Mouse (Mus musculus) intestine, postnatal 0 days (tissue): ENCODE measurements at regions not wholly inside any gene's neighbourhood (a gene's known extent, or its start where the extent isn't known, plus 50 kb on each side); places are given as distances from the start of the nearest gene placed in this dataset.

Experiments used
- ATAC-seq: fragments of 200-750 bp; cut with Nextera tagmentation; 2 replicates; pipeline ENCODE4 v1.8.0; 2017; ENCODE audit warnings: mild to moderate bottlenecking, moderate TSS enrichment, moderate library complexity
- H3K27ac ChIP-seq: fragments of 300-500 bp; sonication (generic); 2 replicates; pipeline ENCODE4 v1.5.1; 2014; ENCODE audit warnings: mild to moderate bottlenecking, low read depth, low read length, moderate library complexity
- H3K27me3 ChIP-seq: fragments of 300-500 bp; sonication (generic); replicated peaks from 2 replicates; pipeline ENCODE4 v1.6.1; 2014; ENCODE audit warnings: low read length, mixed read lengths; ENCODE audit not compliant: control insufficient read depth, insufficient read depth
- H3K36me3 ChIP-seq: fragments of 300-500 bp; sonication (generic); 2 replicates; pipeline ENCODE4 v1.6.1; 2014; ENCODE audit warnings: mild to moderate bottlenecking, moderate library complexity; ENCODE audit not compliant: control insufficient read depth, insufficient read depth
- H3K4me1 ChIP-seq: fragments of 300-500 bp; sonication (generic); replicated peaks from 2 replicates; pipeline ENCODE4 v1.6.1; 2014; ENCODE audit warnings: antibody characterized with exemption, low read length, mixed read lengths; ENCODE audit not compliant: control insufficient read depth, insufficient read depth
- H3K4me2 ChIP-seq: fragments of 300-500 bp; sonication (generic); replicated peaks from 2 replicates; pipeline ENCODE4 v1.6.1; 2014; ENCODE audit warnings: low read depth, mild to moderate bottlenecking, moderate library complexity
- H3K4me3 ChIP-seq: fragments of 300-500 bp; sonication (generic); 2 replicates; pipeline ENCODE4 v1.5.1; 2014; ENCODE audit warnings: low read depth, low read length
- H3K9ac ChIP-seq: fragments of 300-500 bp; sonication (generic); 2 replicates; pipeline ENCODE4 v1.6.1; 2014; ENCODE audit warnings: mild to moderate bottlenecking, low read depth, low read length
- H3K9me3 ChIP-seq: fragments of 300-500 bp; sonication (generic); 2 replicates; pipeline ENCODE4 v1.6.1; 2016; ENCODE audit warnings: mixed run types; ENCODE audit not compliant: control insufficient read depth
- CTCF ChIP-seq: sonication (generic); IDR thresholded peaks from 2 replicates; pipeline ENCODE4 v1.5.1; 2016; ENCODE audit warnings: low read depth, mild to moderate bottlenecking, control low read depth, antibody characterized with exemption, moderate library complexity
- WGBS: fragments of 180-500 bp; shearing (Covaris S2); extraction: QIAGEN DNeasy Blood & Tissue Kit; methylation state at CpG from one replicate; pipeline ENCODE4 v1.1.7; 2014; 5-methylcytosine and 5-hydroxymethylcytosine counted together

- H3K4me3 ChIP-seq = no peak overlapping the region
- H3K36me3 ChIP-seq = no peaks in the 10 kb centered on the region
- no peaks in the 10 kb centered on the region for H3K9me3 ChIP-seq
- no peak overlapping the region for H3K9ac ChIP-seq
- no peaks in the 10 kb centered on the region for H3K27me3 ChIP-seq
- no peak overlapping the region for H3K4me2 ChIP-seq
- 71% methylated on average over 2 of the region's 2 CpGs for WGBS
- no peak overlapping the region for H3K27ac ChIP-seq
- H3K4me1 ChIP-seq = no peaks in the 10 kb centered on the region
- no peak for ATAC-seq
- no peak for TF ChIP-seq CTCF
Observed at GRCm38 (mm10) chr1:122048112-122048725, 480.4 kb upstream of the Ddx18 start.

GRCm38 (mm10) chr1:122043896-122044295 is 476.1 kb upstream of the Ddx18 start:
- Histone ChIP-seq H3K9ac (no peak overlapping the region), H3K27me3 (no peaks in the 10 kb centered on the region), H3K4me3 (no peak overlapping the region), H3K9me3 (no peaks in the 10 kb centered on the region), H3K27ac (no peak overlapping the region), H3K4me2 (no peak overlapping the region), H3K4me1 (no peaks in the 10 kb centered on the region), H3K36me3 (no peaks in the 10 kb centered on the region)
- no peak for ATAC-seq
- no peak for TF ChIP-seq CTCF
- 65% methylated on average over 1 of the region's 1 CpGs for WGBS

GRCm38 (mm10) chr1:122043114-122043513 is 475.3 kb upstream of the Ddx18 start:
- no peaks in the 10 kb centered on the region for H3K27me3 ChIP-seq
- H3K4me1 ChIP-seq = no peaks in the 10 kb centered on the region
- H3K27ac ChIP-seq = no peak overlapping the region
- no peak overlapping the region for H3K9ac ChIP-seq
- 75% methylated on average over 5 of the region's 5 CpGs for WGBS
- H3K4me2 ChIP-seq = no peak overlapping the region
- no peaks in the 10 kb centered on the region for H3K36me3 ChIP-seq
- ATAC-seq = no peak
- H3K4me3 ChIP-seq = no peak overlapping the region
- H3K9me3 ChIP-seq = no peaks in the 10 kb centered on the region
- TF ChIP-seq CTCF = no peak

- no peaks in the 10 kb centered on the region for H3K9me3 ChIP-seq
- ATAC-seq = no peak
- H3K27me3 ChIP-seq = no peaks in the 10 kb centered on the region
- H3K36me3 ChIP-seq = no peaks in the 10 kb centered on the region
- H3K9ac ChIP-seq = no peak overlapping the region
- no peaks in the 10 kb centered on the region for H3K4me1 ChIP-seq
- no peak for TF ChIP-seq CTCF
- WGBS = 77% methylated on average over 2 of the region's 2 CpGs
- H3K27ac ChIP-seq = no peak overlapping the region
- H3K4me2 ChIP-seq = no peak overlapping the region
- H3K4me3 ChIP-seq = no peak overlapping the region
Observed at GRCm38 (mm10) chr1:122007749-122008148, 440.0 kb upstream of the Ddx18 start.

- WGBS = 72% methylated on average over 1 of the region's 1 CpGs
- Histone ChIP-seq H3K9ac (no peak overlapping the region), H3K27me3 (no peaks in the 10 kb centered on the region), H3K4me2 (no peak overlapping the region), H3K36me3 (no peaks in the 10 kb centered on the region), H3K9me3 (no peaks in the 10 kb centered on the region), H3K4me3 (no peak overlapping the region), H3K4me1 (no peaks in the 10 kb centered on the region), H3K27ac (no peak overlapping the region)
- TF ChIP-seq CTCF = no peak
- ATAC-seq = no peak
Observed at GRCm38 (mm10) chr1:121996461-121996860, 428.7 kb upstream of the Ddx18 start.

- Histone ChIP-seq H3K36me3 (no peaks in the 10 kb centered on the region), H3K9ac (no peak overlapping the region), H3K27ac (no peak overlapping the region), H3K4me1 (no peaks in the 10 kb centered on the region), H3K4me3 (no peak overlapping the region), H3K9me3 (no peaks in the 10 kb centered on the region), H3K27me3 (no peaks in the 10 kb centered on the region), H3K4me2 (no peak overlapping the region)
- no peak for TF ChIP-seq CTCF
- 76% methylated on average over 2 of the region's 2 CpGs for WGBS
- no peak for ATAC-seq
Observed at GRCm38 (mm10) chr1:121990653-121991052, 422.9 kb upstream of the Ddx18 start.

GRCm38 (mm10) chr1:121958942-121959341 is 391.2 kb upstream of the Ddx18 start:
- Histone ChIP-seq H3K27ac (no peak overlapping the region), H3K27me3 (no peaks in the 10 kb centered on the region), H3K9ac (no peak overlapping the region), H3K4me1 (no peaks in the 10 kb centered on the region), H3K36me3 (no peaks in the 10 kb centered on the region), H3K4me2 (no peak overlapping the region), H3K4me3 (no peak overlapping the region), H3K9me3 (no peaks in the 10 kb centered on the region)
- TF ChIP-seq CTCF = no peak
- no peak for ATAC-seq
